Mouse (Mus musculus) left cerebral cortex, postnatal 4 days (tissue): ENCODE data around the gene Olfr746. TPM values are rescaled to one million over a fixed set of nuclear protein-coding genes. Genes with fewer than 3 reads are reported as not detected.

ENCODE experiments used
- DNase-seq: peaks from one replicate; pipeline ENCODE4 v3.0.0-alpha.2; 2022
- intact Hi-C: fragments of 180-260 bp; cut with DNase I; formaldehyde crosslinking; loops from one replicate; pipeline ENCODE4 v1.15.1; 2025
- total RNA-seq, 2 experiments: library from RNA; stranded (reverse); gene quantifications; 2 replicates each; pipeline ENCODE4 v1.2.3; 2021

Olfr746 gene
- total RNA-seq = not detected

- intact Hi-C loops = no loop called here
- no peak for DNase-seq
These were observed at the start of gene Olfr746 for GRCm38 (mm10) chr14:50646783-50647182. TSS of gene Olfr746 (plus strand) at chr14:50647083.

GRCm38 (mm10) chr14:50614579-50614978 lies 32.3 kb upstream of the Olfr746 start, which contains the start of gene Olfr744:
TSS of gene Olfr744 (plus strand) at chr14:50614879.
- intact Hi-C loops = no loop called here
- DNase-seq = no peak

- intact Hi-C loops = no loop called here
- no peak for DNase-seq
These were observed 7.8 kb upstream of the Olfr746 start, which contains the start of gene Olfr745 for GRCm38 (mm10) chr14:50639088-50639487. TSS of gene Olfr745 (plus strand) at chr14:50639388.

GRCm38 (mm10) chr14:50693106-50693505 lies 46.2 kb downstream of the Olfr746 start, which contains the start of gene Olfr747:
TSS of gene Olfr747 (minus strand) at chr14:50693206.
- intact Hi-C loops = no loop called here
- no peak for DNase-seq

Other genes starting within 250 kb of the Olfr746 start
- gene Olfr738, start 239.5 kb upstream of the Olfr746 start, total RNA-seq = not detected
- not detected for gene Olfr739, start 228.5 kb upstream of the Olfr746 start, total RNA-seq
- gene Olfr740, start 201.5 kb upstream of the Olfr746 start, total RNA-seq = not detected
- not detected for gene Olfr741, start 174.3 kb upstream of the Olfr746 start, total RNA-seq
- not detected for gene Olfr742, start 143.5 kb upstream of the Olfr746 start, total RNA-seq
- gene Olfr743, start 125.2 kb upstream of the Olfr746 start, total RNA-seq = not detected
- not detected for gene Olfr744, start 32.2 kb upstream of the Olfr746 start, total RNA-seq
- not detected for gene Olfr745, start 7.7 kb upstream of the Olfr746 start, total RNA-seq
- gene Olfr747, start 46.1 kb downstream of the Olfr746 start, total RNA-seq = not detected
- gene Olfr748, start 60.3 kb downstream of the Olfr746 start, total RNA-seq = not detected
- not detected for gene Olfr749, start 98.0 kb downstream of the Olfr746 start, total RNA-seq
- gene Ttc5, start 138.4 kb downstream of the Olfr746 start, total RNA-seq = 10 to 100 TPM; 79.6 to 89.0 TPM
- under 1 TPM in 1 of 2 experiments, not detected in 1; 0.58 TPM for gene Ccnb1ip1, start 160.6 kb downstream of the Olfr746 start, total RNA-seq
- gene Parp2, start 160.8 kb downstream of the Olfr746 start, total RNA-seq = 10 to 100 TPM; 33.5 to 35.3 TPM
- 1 to 10 TPM; 1.6 to 3.4 TPM for gene Tep1, start 223.5 kb downstream of the Olfr746 start, total RNA-seq